Mouse (Mus musculus): ENCODE results near the gene Cntnap2.
"Not testable (repeated sequence)": the region's sequence is repeated elsewhere in the genome, so short reads cannot be mapped to it uniquely, and the experiment has no call there.

Gene Cntnap2

GRCm38 (mm10) chr6:47174580-47175294, 2115.6 kb downstream of the Cntnap2 start:
- not testable (repeated sequence) for DNase-seq (ENCODE audit: low read depth, low spot score)

GRCm38 (mm10) chr6:47175356-47176156, 2116.4 kb downstream of the Cntnap2 start:
- not testable (repeated sequence) for DNase-seq (ENCODE audit: low read depth, low spot score)

- not testable (repeated sequence) for DNase-seq (ENCODE audit: low read depth, low spot score)
Observed at GRCm38 (mm10) chr6:47176157-47176555, 2117.0 kb downstream of the Cntnap2 start.

GRCm38 (mm10) chr6:47181372-47181771, 2122.2 kb downstream of the Cntnap2 start:
- DNase-seq (ENCODE audit: low read depth, low spot score): not testable (repeated sequence)

GRCm38 (mm10) chr6:47182252-47182651, 2123.1 kb downstream of the Cntnap2 start:
- no peak for DNase-seq (ENCODE audit: low read depth, low spot score)

GRCm38 (mm10) chr6:47182756-47183155, 2123.6 kb downstream of the Cntnap2 start:
- DNase-seq (ENCODE audit: low read depth, low spot score): no peak

GRCm38 (mm10) chr6:47183850-47184249, 2124.7 kb downstream of the Cntnap2 start:
- DNase-seq (ENCODE audit: low read depth, low spot score): not testable (repeated sequence)

GRCm38 (mm10) chr6:47188193-47188592, 2129.0 kb downstream of the Cntnap2 start:
- DNase-seq (ENCODE audit: low read depth, low spot score): no peak

- DNase-seq (ENCODE audit: low read depth, low spot score): not testable (repeated sequence)
Observed at GRCm38 (mm10) chr6:47188596-47188995, 2129.4 kb downstream of the Cntnap2 start.

- no peak for DNase-seq (ENCODE audit: low read depth, low spot score)
Observed at GRCm38 (mm10) chr6:47190282-47190681, 2131.1 kb downstream of the Cntnap2 start.

GRCm38 (mm10) chr6:47191277-47191800, 2132.2 kb downstream of the Cntnap2 start:
- peak; percentile 32 for DNase-seq (ENCODE audit: low read depth, low spot score)

- DNase-seq (ENCODE audit: low read depth, low spot score): no peak
Observed at GRCm38 (mm10) chr6:47191940-47192339, 2132.8 kb downstream of the Cntnap2 start.

- no peak for DNase-seq (ENCODE audit: low read depth, low spot score)
Observed at GRCm38 (mm10) chr6:47192478-47192877, 2133.3 kb downstream of the Cntnap2 start.

- no peak for DNase-seq (ENCODE audit: low read depth, low spot score)
Observed at GRCm38 (mm10) chr6:47197570-47197969, 2138.4 kb downstream of the Cntnap2 start.

GRCm38 (mm10) chr6:47200671-47201070, 2141.5 kb downstream of the Cntnap2 start:
- no peak for DNase-seq (ENCODE audit: low read depth, low spot score)

GRCm38 (mm10) chr6:47208031-47208430, 2148.9 kb downstream of the Cntnap2 start:
- no peak for DNase-seq (ENCODE audit: low read depth, low spot score)

- no peak for DNase-seq (ENCODE audit: low read depth, low spot score)
Observed at GRCm38 (mm10) chr6:47214731-47215130, 2155.6 kb downstream of the Cntnap2 start.

- DNase-seq (ENCODE audit: low read depth, low spot score): not testable (repeated sequence)
Observed at GRCm38 (mm10) chr6:47223578-47223977, 2164.4 kb downstream of the Cntnap2 start.

- not testable (repeated sequence) for DNase-seq (ENCODE audit: low read depth, low spot score)
Observed at GRCm38 (mm10) chr6:47225391-47225790, 2166.2 kb downstream of the Cntnap2 start.

- no peak for DNase-seq (ENCODE audit: low read depth, low spot score)
Observed at GRCm38 (mm10) chr6:47227601-47228000, 2168.4 kb downstream of the Cntnap2 start.

- no peak for DNase-seq (ENCODE audit: low read depth, low spot score)
Observed at GRCm38 (mm10) chr6:47228676-47229317, 2169.6 kb downstream of the Cntnap2 start.

GRCm38 (mm10) chr6:47231513-47231912, 2172.4 kb downstream of the Cntnap2 start:
- no peak for DNase-seq (ENCODE audit: low read depth, low spot score)

Data from retina, postnatal 7 days (tissue).